Mouse (Mus musculus) bone marrow macrophage, adult 2 months (primary cell): Measurements from ENCODE around the gene 1700025F22Rik. TPM values are rescaled to one million over a fixed set of nuclear protein-coding genes. Genes with fewer than 3 reads are reported as not detected.
"Not testable (repeated sequence)": the region's sequence is repeated elsewhere in the genome, so short reads cannot be mapped to it uniquely, and the experiment has no call there.

Experiments used
- H3K27ac ChIP-seq: 2 replicates; pipeline ENCODE4 v1.5.1; 2012; ENCODE audit warnings: low read depth, low read length; ENCODE audit not compliant: insufficient read depth
- H3K4me1 ChIP-seq: 2 replicates; pipeline ENCODE4 v1.6.1; 2012; ENCODE audit warnings: low read length; ENCODE audit not compliant: control insufficient read depth, insufficient read depth
- H3K4me3 ChIP-seq: 2 replicates; pipeline ENCODE4 v1.5.1; 2012; ENCODE audit warnings: mild to moderate bottlenecking, low read length, moderate library complexity; ENCODE audit not compliant: insufficient read depth
- CTCF ChIP-seq: IDR thresholded peaks from 2 replicates; pipeline ENCODE4 v1.5.1; 2012; ENCODE audit warnings: low read depth, mild to moderate bottlenecking, low read length, moderate library complexity
- POLR2A ChIP-seq: IDR thresholded peaks from 2 replicates; pipeline ENCODE4 v1.6.1; 2012; ENCODE audit warnings: mild to moderate bottlenecking, low read depth, low read length, borderline replicate concordance
- polyA plus RNA-seq: library from polyadenylated mRNA; stranded (reverse); fragments of >200 nt; gene quantifications from 2 replicates; pipeline ENCODE4 v1.2.4, GENCODE M21; 2012; ENCODE audit not compliant: missing spikeins, insufficient read depth, insufficient read length

Gene 1700025F22Rik
- polyA plus RNA-seq = not detected in 2 replicates

DNA sequence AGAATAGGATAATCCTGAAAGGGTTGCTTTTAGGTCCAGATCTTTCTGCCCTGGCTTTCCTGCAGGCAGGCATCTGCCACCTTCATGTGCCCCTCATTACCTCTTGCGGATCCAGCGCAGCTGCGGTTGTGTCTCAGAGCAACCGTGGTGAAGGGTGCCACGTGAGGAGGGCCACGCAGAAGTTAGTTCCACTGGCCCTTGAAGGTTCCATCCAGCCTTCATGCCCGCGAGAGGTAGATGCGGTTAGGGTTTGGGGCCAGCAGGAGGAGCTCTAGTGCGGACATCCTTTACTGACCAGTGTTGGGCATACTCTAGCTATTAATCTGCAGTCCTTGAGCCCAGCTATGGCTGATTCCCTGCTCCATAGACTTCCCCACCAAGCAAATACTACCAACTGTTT lies at the start of gene 1700025F22Rik:
TSS of gene 1700025F22Rik (minus strand) at position 149 of the 400 bp plus-strand sequence.
- Histone ChIP-seq H3K4me3 (no peak within 1 kb of the TSS), H3K4me1 (no peaks in the 10 kb centered on the region), H3K27ac (no peak within 1 kb of the TSS)
- no peak for TF ChIP-seq POLR2A
- peak; percentile 20; the same call in 1 of the 2 replicates for TF ChIP-seq CTCF

DNA sequence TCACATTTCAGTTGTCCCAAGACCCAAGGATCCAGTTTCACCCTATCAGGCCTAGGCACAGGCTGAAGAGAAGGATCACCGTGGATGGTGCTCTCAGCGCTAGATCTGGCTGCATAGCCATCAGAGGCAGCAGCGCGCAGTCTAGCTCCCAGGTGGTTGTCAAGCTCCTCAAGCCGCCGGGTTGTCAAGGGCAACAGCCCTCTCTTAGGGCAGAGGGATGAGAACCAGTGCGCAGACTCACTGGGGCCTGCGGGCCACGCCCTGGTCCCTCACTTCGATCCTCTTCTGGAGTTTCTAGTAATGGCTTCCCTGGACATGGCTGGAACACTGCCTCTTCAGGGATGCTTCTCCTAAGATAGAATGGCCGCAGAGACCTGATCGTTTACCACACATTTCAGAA lies 31.4 kb upstream of the 1700025F22Rik start, which contains the start of gene Ms4a13:
TSS of gene Ms4a13 (minus strand) at position 192 of the 400 bp plus-strand sequence.
- Histone ChIP-seq H3K27ac (no peak within 1 kb of the TSS), H3K4me1 (peaks cover 2% of the 10 kb centered on the region; the same call in 1 of the 2 replicates), H3K4me3 (no peak within 1 kb of the TSS)
- TF ChIP-seq CTCF = no peak
- TF ChIP-seq POLR2A = no peak

DNA sequence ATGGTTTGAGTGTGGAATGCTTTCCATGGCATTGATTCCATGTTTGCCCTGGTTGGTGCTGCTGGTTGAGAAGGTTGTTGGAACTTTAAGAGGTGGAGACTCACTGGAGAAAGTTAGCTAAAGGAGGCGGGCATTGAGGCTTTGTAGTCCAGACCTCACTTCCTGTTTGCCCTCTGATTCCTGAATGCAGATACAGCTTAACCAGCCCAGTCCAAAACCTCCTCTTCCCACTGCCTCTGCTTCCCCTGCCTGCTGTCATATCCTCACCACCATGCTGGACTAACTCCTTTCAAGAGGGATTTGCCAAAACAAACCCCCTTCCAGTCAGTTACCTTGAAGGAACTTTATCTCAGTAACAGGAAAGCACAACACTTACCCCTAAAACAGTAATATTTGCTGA lies 27.4 kb upstream of the 1700025F22Rik start:
- TF ChIP-seq CTCF (no peak), POLR2A (no peak)
- peaks cover 6% of the 10 kb centered on the region for H3K4me1 ChIP-seq
- no peak overlapping the region for H3K4me3 ChIP-seq
- H3K27ac ChIP-seq = no peak overlapping the region

DNA sequence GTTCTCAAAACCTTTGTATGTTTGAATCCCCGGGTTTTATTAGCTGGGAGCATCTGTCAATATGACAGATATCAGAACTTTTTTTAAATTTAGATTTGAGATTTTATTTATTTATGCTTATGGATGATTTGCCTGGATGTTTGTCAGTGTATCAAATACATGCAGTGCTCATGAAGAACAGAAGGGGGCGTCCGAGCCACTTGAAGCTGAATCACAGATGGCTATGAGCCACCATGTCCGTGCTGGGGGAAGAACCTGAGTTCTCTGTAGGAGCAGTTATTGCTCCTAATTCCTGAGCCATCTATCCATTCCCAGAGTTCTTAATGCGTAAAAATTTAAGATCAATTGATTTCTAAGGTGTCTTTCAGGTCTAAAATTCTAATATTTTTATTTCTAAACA lies 19.0 kb upstream of the 1700025F22Rik start:
- H3K27ac ChIP-seq = no peak overlapping the region
- no peak overlapping the region for H3K4me3 ChIP-seq
- H3K4me1 ChIP-seq = no peaks in the 10 kb centered on the region
- peak; percentile 63 for TF ChIP-seq CTCF
- TF ChIP-seq POLR2A = no peak

DNA sequence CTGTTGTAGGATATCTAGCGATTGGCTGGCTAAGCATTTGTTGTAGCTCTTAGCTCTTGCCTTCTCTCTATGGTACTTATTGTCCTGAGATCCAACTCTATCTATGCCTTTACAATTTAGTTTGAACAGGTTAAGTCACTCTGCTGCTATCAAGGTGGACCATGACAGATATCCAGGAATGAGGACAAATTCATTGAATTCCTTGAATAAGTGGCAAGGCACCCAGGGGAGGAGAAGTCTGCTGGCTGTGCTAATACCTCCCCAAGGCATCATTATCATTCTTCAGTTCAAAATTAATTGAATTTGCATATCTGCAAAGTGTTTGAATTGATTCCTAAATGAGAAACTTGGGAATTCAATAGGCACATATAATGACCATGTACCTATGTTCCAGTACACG lies 12.3 kb upstream of the 1700025F22Rik start:
- no peak overlapping the region for H3K27ac ChIP-seq
- no peak overlapping the region for H3K4me3 ChIP-seq
- no peak for TF ChIP-seq CTCF
- TF ChIP-seq POLR2A = no peak
- no peaks in the 10 kb centered on the region for H3K4me1 ChIP-seq

DNA sequence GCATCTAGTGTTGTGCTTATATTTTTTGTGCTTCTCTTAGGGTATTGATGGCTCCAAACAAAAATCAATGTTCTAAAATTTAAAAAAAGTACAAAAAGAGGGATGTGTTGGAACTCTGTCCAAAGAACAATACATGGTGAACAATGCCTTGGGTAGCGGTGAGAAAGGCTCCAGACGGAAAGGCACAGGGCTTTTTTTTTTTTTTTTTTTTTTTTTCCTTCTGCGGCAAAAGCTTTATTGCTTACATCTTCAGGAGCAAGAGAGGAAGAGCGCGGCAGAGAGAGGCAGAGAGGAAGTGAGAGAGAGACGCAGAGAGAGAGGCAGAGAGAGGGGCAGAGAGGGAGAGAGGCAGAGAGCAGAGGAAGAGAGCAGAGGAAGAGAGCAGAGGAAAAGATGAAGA lies 7.2 kb downstream of the 1700025F22Rik start:
- not testable (repeated sequence) for H3K4me1 ChIP-seq, H3K4me3 ChIP-seq, H3K27ac ChIP-seq

DNA sequence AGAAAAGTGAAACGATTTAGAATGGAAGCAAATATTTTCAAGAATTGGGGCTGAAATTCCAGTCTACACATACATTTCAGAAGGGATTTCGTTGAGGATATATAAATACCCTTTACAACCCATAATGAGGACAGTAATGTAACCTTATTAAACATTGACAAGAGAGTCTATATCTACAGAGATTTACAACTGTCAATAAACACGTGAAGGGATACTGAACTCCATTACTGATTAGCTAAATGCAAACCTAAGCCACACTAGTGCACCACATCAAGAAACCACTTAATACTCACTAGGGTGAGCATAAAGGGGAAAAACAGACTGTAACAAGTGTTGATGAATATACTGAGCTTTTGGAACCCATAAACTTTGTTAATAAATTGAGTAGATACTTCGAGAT lies 29.8 kb downstream of the 1700025F22Rik start:
- Histone ChIP-seq H3K4me3 (no peak overlapping the region), H3K27ac (no peak overlapping the region), H3K4me1 (no peaks in the 10 kb centered on the region)
- no peak for TF ChIP-seq POLR2A
- no peak for TF ChIP-seq CTCF

DNA sequence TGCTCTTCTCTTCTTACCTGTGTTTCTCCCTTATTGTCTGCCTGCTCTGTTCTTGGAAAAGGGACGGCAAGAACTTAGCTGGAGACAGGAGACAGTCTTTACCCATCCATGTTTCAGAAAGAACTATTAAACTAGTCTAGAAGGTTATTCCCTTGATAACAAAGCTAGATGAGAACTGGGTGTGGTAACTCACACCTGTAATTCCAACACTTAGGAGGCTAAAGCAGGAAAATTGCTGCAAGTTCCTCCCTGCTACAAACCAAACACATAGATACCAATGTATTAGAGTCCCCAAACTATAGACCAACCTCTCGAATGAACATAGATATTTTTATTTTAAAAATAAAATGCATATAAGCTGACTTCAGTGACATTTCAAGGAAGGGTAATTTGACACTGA lies 30.3 kb downstream of the 1700025F22Rik start:
- Histone ChIP-seq H3K27ac (no peak overlapping the region), H3K4me3 (no peak overlapping the region), H3K4me1 (no peaks in the 10 kb centered on the region)
- no peak for TF ChIP-seq POLR2A

DNA sequence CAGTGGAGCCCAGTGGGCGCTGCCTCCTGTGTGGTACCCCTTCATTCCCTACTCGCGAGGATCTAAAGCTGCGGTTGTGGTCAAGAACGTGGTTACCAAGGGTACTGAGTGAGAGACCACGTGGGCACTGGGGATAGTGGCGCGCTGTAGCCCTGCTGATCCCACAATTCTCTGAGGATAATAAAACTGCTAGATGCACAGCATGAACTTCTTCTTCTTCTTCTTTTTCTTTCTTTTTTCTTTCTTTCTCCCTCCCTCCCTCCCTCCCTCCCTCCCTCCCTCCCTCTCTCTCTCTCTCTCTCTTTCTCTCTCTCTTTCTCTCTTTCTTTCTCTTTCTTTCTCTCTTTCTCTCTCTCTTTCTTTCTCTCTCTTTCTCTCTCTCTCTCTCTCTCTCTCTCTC lies 34.3 kb downstream of the 1700025F22Rik start, which contains the start of gene 1700017D01Rik:
TSS of gene 1700017D01Rik (minus strand) at position 101 of the 400 bp plus-strand sequence.
- not testable (repeated sequence) for H3K4me1 ChIP-seq, H3K27ac ChIP-seq, H3K4me3 ChIP-seq

DNA sequence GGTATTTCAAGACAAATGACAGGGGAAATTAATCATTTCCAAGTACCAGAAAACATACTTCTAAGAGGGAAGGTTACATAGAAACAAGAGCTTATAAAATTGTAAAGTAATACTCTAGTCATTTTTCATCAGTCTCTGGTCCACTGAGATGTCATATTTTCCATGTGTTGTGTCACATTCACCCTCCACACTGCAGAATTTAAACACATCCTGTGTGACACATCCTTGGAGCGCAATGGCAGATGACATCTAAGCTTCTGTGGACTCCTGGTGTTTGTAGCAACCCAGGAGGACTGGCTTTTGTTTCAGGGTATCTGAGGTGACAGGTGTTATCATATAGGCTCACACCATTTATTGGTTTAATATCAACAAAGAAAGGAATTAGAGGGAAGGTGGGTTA lies 35.4 kb downstream of the 1700025F22Rik start:
- Histone ChIP-seq H3K4me1 (no peaks in the 10 kb centered on the region), H3K27ac (no peak overlapping the region), H3K4me3 (no peak overlapping the region)
- TF ChIP-seq CTCF (no peak), POLR2A (no peak)

DNA sequence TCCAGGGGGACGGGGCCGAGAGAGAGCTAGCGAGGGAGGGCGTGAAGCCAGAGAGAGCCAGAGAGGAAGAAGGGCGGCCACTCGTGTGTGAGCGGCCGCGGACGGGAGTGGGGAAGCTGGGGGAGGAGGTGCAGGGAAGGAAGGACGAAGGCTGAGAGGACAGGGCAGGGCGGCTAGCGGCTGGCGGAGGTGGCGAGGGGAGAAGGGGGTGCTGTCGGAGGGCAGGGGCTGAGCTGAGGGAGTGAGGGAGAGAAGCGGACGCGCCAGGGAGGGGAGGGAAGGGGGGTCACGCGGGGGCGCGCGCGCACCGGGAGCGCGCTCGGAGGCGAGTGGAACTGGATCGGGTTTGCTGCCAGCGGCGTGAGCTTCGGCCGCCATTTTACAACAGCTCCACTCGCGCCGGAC lies 44.1 kb downstream of the 1700025F22Rik start:
- not testable (repeated sequence) for H3K4me3 ChIP-seq, H3K27ac ChIP-seq
- H3K4me1 ChIP-seq = peaks cover 19% of the 10 kb centered on the region
